Mouse (Mus musculus) cerebellum, adult 11 months (tissue): ENCODE results near the gene Nsun7.
A peak's percentile ranks its signal among the peaks of the same experiment; 100 is the strongest.
"Not testable (repeated sequence)": the region's sequence is repeated elsewhere in the genome, so short reads cannot be mapped to it uniquely, and the experiment has no call there.

Source experiments
- DNase-seq: peaks from one replicate; pipeline ENCODE4 v3.0.0; 2022

Gene Nsun7

DNA sequence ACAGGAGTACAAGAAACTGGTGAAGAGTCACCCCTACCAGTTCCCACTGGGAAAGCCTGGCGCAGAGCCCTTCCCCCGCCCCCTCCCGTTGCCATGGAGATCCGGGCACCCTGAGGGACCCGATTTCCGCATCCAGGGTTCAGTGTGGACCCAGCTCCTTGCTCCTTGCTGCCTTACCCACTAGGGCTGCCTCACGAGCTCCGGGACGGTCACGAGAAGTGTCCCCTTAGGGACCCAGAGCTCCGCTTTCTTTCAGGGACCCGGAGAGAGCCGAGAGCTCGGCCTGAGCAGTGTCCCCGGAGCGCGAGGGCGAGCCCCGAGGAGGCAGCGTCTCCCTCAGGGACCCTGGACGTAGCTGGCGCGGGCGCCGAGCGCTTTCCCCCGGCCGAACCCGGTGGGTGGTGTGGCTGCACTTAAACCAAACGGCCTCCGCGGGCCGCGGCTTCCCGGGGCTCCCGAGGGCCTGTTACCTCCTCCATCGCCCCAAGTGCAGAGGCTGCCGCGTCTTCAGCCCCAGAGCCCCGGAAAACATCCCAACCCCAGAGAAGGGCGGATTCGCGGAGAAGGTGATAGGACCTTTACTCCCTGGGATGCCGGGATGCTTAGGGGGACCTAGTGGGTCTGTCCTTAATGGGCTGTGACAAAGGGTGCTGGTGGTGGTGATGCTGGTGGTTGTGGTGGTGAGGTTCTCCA is at the start of gene Nsun7:
Nsun7 (plus strand) TSS at position 142 of the 693 bp plus-strand sequence.
- DNase-seq: peak; percentile 32

DNA sequence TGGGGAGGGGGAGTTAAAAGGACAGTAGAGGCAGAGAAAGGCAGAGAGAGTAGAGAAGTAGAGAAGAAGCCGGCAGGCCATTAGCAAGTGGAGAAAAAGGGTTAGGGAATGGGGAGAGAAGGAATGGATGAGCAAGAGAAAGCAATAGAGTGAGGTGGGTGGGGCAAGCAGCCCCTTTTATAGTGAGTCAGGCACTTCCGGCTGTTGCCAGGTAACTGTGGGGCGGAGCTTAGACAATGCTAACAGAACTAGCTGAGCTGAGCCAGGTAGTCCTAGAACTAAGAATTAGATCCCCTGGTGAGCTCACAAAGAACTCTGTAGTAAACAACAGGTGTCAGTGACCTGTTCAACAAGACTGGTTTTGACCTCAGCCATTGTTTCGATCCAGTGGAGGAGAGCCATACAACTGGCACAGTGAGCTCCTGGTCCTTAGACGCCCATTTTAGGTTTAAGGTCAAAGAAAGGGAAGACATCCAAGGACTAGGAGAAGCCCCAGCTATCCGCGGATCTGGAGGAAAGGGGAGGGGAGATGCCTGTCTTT is 45.2 kb upstream of the Nsun7 start:
- DNase-seq: no peak

DNA sequence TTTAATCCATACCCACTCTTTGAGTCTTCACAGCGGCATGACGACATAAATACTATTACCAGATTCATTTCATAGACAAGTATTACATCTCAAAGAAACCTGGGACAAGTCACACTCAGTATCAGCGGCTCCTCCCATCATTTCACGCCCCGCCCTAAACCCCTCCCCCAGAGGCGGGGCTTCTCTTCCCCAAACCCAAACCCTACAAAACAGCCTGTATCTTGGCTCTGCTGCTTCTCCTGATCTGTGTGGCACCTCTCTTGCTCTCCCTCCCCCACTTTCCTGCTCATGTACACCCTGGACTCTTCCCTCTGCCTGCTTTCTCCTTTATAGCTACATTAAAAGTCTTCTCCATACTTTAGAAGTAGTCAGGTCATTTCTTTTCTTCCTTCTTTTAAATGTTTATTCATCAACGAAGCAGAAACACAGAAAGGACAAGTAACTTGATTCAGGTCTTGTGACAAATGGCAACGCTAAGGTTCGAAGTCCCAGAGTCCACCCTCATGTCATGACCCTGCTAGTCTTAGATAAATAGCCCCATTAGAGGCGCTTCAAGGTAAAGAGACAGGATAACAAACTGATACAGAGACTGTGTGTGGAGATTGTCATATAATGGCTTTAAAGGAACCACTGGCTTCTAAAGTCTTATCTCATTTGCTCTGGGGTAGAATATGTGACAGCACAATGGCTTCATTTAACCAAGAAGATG is 44.0 kb upstream of the Nsun7 start:
- DNase-seq: no peak

DNA sequence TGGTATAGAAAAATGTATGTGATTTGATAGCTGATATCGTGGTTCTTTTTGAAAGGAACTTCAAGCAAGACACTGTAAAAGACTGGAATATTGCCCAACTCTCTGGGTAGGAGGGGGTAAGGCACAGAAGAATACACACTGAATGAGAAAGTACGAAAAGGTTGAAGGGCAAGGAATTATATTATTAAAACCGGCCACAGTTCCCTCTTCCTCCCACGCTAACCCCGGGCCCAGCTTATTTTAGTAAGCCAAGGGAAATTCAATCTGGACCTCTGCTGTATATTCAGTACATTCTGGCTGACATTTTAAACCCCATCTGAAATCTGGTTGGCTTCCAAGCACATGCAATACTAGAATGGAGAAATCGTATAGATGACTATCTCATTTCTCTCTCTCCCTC is 40.0 kb upstream of the Nsun7 start:
- no peak for DNase-seq

DNA sequence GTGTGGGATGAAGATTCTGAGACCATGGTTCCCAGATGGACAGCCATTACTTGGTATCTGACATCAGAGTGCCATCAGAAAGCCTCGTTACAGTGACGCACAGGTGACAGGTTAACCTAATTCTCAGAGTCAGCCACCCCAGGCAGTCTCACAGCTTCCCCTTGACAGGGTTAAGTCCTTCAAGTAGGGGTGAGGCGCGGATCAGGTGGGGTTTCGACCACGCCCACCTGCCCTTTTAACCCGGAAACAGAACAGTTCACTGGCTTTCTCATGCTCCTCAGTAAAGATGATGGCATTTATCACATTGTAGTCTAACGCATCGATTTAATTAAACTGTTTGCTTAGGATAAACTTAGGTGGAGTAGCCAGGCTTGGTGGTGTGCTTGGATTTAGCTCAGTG is 39.1 kb upstream of the Nsun7 start:
- no peak for DNase-seq

DNA sequence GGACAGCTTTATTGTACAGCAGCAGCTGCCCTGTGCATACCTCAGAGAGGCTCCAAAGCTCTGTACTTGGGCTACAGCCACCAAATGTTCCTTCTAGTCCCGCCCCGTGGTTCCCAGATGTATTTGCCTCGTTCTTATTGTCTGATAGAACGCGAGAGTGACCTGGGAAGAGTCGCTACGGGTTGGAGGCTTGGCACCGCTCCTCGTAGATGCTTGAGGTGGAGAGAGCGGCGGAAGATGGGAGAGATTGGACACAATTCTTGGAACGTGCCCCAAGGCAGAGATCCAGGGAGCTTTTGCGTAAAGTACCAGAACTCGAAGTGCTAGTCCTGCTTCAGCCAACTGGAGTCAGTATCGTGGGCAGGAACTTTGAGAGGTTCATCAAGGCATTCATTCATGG is 36.8 kb upstream of the Nsun7 start:
- DNase-seq: no peak

DNA sequence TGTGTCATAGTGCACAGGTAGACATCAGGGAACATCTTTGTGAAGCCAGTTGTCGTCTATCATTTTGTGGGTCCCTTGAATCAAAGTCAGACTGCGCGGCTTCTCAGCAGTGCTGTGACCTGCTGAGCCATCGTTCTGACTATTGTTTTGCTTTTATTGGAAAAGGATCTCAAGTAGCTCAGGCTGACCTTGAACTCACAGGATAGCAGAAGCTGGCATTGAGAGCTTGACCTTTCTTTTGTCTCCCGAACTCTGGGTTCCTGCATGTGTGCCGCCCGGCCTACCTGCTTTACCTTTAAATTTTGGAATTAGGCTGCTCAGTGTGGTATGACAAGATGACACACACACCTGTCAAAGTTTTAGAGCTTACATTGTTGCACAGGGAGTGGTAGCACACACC is 33.2 kb upstream of the Nsun7 start:
- no peak for DNase-seq

DNA sequence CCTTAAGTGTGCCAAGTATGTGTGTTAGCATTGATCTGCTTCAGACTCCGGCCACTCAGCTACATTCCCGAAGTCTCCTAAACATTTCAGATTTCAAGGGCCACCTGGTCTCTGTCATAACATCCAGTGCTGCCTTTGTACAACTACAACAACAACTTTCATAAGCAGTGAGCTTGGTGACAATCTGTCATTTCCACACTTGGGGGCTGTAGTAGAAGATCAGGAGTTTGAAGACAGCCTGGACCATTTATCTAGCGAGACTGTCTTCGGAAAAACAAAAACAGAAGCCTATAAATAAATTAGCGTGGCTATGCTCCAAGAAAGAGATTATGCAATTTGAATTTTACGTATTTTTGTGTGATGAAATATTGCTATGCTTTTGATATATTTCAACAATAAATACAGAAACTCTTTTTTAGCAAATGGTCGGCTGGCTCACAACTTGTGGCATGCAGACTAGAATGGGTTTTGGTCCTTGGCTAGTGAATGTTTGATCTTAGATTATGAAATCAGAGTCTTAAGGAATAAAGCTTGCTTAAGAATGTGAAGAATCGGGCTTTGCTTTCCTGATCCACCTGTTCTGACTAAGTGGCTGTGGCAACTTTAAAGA is 27.9 kb upstream of the Nsun7 start:
- DNase-seq: no peak

DNA sequence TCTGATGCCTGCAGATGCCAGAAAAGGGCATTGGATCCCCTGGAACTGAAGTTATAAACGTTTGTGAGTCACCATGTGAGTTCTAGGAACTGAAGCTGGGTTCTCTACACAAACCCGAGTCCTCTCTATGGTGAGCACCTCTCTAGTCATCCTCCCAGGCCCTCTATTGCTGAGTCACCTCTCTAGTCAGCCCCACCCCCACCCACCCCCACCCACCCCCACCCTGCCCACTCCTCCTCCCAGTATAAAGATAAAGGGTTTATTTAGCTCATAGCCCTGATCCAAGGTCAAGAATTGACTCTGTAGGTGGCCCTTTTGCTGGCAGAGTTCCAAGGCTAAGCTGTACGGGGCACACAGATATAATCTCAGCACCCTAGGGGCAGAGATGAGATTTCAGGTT is 27.2 kb upstream of the Nsun7 start:
- DNase-seq: no peak

DNA sequence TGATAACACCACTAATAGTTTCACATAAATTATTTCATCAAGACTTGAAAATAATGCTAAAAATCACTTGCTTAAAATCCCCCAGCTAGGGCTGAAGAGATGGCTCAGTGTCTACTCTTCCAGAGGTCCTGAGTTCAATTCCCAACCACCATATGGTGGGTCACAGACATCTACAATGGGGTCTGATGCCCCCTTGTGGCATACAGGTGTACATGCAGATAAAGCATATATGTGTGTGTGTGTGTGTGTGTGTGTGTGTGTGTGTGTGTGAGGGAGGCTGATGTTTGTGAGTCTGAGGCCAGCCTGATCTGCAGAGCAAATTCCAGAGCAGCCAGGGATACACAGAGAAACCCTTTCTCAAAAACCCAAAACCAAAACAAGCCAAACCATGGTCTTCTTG is 17.8 kb upstream of the Nsun7 start:
- no peak for DNase-seq

DNA sequence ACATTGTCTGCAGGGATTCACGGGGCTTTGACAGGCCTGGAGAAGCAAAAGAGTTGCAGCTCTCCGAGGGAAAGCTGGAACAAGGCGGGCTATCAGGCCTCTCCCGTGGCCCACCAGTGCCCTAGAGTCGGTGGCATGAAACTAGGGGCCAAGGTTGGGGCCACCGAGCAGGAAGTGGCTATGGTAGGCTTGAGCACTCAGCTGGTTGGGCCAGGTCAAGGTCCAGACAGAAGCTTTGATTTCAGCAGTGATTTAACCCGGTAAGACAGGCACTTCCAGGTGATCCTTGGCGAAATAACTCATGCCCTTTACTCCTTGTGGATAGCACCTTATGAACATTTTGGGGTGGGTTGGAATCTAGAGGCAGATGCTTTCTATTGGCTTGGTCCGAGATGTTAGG is 16.2 kb upstream of the Nsun7 start:
- no peak for DNase-seq

DNA sequence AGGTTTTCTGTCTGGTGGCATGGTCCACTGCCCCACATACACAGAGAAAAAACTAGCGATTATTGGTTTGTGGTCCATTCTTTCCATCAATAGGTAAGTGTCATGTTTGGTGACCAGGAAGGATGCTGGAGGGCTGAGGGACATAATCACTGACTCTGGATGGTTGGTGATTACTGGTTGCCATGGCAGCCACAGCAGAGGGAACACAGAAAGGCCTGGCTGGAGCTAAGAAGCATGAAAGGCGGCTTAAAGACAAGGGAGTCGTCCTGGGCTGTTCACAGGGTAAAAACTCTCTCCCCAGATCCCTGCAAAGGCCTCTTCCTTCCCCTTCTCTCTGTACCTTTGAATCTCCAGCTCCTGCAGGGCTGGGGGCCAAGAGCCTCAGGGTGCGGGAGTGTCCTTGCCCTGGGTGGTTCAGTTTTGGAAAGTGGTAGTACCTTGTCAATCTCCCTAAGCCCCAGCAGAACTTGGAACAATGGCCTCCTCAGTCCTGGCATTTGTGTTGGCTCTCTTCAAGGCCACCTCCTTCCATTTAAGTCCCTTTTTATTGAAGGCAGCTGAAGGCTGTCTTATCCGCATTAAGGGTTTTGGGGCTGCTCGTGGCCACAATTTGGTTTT is 15.5 kb upstream of the Nsun7 start:
- no peak for DNase-seq

DNA sequence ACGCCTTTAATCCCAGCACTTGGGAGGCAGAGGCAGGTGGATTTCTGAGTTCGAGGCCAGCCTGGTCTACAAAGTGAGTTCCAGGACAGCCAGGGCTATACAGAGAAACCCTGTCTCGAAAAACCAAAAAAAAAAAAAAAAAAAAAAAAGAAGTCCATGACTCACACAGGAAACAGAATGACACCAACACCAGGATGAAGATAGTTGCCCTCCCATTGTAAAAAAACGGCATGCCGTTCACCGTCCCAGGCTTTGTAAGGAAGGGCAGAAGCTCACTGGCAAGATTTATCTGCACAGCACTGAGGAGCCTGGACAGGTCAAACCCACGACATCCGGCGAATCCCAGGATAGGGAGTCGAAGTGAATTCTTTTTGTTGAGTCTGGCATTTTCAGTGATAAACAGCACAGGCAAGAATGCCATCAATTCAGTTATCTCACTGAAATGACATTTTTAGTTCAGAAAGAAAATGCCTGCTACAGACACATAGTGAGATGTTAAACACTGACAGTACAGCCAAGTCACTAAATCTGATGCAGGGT is 13.7 kb upstream of the Nsun7 start:
- DNase-seq: no peak

DNA sequence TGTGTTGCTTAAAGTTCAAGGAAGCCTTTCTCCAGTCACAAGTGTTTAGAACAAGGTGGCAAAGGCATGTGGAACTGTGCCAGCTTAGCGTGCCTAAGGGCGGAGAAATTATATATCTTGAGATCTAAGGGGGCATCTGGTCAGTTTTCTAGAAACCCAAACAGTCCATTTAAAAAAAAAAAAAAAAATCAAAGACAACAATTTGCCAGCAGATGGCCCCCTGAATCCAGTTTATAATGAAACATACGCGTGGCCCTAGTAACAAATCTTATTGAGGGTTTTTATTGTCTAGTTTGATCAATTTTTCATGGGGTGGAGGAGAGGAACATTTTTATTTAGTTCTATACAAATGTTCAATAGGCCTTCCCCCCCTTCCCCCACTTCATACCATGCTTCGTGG is 6.5 kb upstream of the Nsun7 start:
- no peak for DNase-seq

DNA sequence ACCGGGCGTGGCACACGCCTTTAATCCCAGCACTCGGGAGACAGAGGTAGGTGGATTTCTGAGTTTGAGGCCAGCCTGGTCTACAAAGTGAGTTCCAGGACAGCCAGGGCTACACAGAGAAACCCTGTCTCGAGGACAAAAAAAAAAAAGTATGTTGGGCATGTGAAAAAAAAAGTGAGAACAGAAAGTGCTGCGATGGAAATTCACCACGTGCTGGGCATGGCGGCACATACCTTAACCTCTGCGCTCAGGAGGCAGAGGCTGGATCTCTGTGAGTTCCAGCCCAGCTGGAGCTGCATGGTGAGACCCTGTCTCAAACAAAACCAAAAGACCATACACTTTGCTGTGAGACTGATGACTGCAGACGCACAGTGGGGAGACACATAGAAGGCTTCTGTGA is 4.7 kb upstream of the Nsun7 start:
- DNase-seq: no peak

DNA sequence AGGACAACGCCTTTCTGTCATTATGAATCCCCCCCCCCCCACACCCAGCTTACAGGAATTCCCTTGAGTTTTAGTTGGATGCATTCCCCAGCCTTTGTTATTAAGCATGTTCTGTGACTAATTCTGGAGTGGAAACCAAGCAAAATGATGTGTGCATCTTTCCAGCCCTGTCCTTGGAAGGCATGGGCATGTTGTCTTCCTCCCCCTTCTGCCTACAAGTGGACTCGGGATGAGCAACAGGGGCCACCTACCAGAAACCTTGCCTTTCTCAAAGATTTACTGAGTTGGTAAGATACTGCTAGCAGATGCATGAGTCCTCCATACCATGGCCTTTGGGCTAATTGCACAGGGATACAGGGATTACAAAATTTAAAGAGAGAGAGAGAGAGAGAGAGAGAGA is 697 bp upstream of the Nsun7 start:
- no peak for DNase-seq

DNA sequence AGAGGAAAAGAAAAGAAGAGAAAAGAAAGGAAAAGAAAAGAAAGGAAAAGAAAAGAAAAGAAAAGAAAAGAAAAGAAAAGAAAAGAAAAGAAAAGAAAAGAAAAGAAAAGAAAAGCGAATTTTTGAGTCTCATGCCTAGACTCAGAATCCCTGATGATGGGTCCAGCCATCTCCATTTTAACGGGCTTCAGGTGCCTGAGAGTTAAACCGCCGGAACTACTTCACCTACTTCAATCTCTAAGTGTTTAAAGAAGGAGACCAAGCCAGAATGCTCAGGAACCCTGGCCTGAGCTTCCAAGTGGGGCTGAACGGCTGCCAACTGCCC is 304 bp upstream of the Nsun7 start:
- not testable (repeated sequence) for DNase-seq

DNA sequence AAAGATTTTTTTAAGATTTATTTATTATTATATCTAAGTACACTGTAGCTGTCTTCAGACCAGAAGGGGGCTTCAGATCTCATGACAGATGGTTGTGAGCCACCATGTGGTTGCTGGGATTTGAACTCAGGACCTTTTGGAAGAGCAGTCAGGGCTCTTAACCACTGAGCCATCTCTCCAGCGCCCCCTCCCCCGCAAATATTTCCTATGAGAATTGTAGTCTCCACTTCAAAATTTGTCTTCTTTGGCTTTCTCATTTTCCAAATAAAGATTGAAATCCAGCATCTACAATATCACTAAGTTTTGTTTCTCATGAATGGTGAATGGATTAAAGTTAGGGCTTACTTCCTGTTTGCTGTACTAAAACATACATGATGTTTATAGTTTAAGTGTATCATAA is 2.8 kb downstream of the Nsun7 start:
- no peak for DNase-seq

DNA sequence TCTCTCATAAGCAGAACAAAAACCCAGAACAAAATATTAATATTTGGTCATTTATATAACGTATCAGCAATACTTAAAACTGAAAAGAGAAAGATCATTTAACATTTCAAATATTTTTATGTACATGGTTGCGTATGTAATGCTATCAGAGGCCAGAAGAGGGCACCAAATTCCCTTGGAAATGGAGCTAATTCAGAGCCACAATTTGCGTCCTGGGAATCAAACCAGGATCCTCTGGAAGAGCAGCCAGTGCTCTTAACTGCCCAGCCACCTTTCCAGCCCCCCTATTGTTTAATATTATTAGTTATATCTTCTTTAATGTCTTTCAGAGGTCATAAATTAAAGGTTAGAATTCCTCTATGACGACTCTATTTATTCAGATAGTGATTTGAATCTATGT is 3.7 kb downstream of the Nsun7 start:
- DNase-seq: peak; percentile 7

DNA sequence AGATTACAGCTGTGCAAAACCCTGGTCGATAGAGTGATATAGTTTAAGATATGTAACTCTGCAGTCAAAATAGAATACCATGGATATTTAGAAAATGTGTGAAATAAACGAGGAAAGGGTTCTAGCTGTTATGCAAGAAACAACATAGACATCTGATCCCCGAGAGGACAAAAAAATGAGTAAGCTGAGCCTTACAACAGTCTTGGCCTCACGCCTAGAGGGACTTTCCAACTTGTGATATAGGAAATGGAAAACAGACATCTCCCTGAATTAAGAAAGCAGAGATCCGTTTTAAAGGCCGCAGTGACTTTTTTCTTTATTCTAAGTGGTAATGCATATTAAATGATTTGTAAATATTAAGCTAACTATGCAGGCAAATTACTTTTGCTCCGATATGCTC is 9.9 kb downstream of the Nsun7 start:
- no peak for DNase-seq

DNA sequence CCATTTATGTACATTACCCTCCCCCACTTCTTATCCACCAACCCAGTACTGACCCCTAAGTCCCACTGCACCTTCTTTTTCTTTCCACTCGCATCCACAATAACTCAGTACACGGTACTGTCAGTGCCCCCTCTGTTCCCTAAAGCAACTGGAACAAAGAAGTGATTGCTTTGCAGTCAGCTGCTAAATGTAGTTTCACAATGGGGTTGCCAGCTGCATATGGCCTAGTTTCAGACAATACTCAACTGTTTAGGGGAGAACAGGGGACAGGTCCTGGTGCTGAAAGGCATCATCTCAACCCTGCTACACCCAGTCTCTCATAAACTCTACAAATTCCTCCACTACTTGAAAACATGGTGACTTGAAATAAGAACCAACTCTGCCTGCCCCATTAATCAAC is 11.4 kb downstream of the Nsun7 start:
- DNase-seq: no peak

DNA sequence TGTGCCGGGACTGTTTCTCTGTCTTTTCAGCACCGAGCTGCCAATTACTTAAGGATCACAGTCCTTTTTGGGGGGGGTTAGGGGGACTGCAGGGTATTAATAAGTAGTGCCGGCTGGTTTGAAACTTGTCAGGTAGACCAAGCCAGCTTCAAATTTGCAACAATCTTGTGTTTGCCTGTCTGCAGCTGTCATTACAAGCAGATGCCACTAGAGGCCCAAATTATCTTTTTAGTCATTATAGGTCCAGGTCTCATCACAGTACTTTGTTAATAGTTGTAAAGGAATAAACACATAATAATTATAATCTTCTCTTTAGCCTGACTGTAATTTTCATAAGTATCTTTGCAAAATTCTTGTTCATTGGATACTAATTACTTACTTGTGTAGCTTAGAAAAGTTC is 14.7 kb downstream of the Nsun7 start:
- DNase-seq: no peak

DNA sequence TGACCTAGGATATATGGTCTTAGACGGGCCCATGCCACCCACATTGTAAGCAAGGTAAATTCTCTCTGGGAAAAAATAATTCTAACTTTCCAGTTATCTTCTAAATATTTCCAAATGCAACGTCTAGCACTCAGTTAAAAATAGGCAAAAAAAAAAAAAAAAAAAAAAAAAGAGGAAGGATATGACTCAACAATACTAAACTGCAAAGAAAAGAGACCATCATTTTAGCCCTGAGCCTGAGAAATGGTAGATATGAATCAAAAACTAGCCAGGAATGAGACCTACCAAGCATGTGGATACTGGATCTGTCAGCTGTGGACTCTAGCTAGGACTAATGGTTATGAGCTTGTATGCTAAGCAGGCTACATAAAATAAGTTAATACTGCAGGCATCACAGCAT is 20.0 kb downstream of the Nsun7 start:
- no peak for DNase-seq

DNA sequence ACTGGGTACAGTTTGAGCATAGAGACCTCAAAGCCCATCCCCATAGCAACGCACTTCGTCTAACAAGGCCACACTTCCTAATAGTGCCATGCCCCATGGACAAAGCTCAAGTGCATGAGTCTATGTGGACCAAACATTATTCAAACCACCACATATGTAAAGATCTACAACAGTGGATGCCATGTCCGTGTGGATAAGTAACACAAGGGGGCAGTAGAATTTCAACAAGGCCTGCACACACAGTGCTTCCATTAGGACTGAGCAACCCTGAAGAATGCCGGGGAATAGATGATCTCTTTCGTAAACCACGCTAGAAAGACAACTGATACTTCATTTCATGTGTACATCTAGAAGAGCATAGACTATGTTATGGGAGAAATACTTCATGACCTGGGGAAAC is 21.0 kb downstream of the Nsun7 start:
- no peak for DNase-seq
